Mouse (Mus musculus) megakaryocyte, embryonic 14.5 days (primary cell): Measurements from ENCODE around the gene U2af2.
"Not testable (repeated sequence)": the region's sequence is repeated elsewhere in the genome, so short reads cannot be mapped to it uniquely, and the experiment has no call there.

Experiments
- FLI1 ChIP-seq: IDR thresholded peaks from 2 replicates; pipeline ENCODE4 v1.6.1; 2012; ENCODE audit warnings: low read length, inconsistent platforms, mixed read lengths
- GATA1 ChIP-seq: IDR thresholded peaks from 3 replicates; pipeline ENCODE4 v1.6.1; 2012; ENCODE audit warnings: mixed read lengths, low read length, inconsistent platforms, borderline replicate concordance

GRCm38 (mm10) chr7:5079365-5080009 is 17.5 kb downstream of the U2af2 start:
- TF ChIP-seq GATA1, FLI1: not testable (repeated sequence)
